Mouse (Mus musculus): Measurements from ENCODE around the gene Gm42372.

DNA sequence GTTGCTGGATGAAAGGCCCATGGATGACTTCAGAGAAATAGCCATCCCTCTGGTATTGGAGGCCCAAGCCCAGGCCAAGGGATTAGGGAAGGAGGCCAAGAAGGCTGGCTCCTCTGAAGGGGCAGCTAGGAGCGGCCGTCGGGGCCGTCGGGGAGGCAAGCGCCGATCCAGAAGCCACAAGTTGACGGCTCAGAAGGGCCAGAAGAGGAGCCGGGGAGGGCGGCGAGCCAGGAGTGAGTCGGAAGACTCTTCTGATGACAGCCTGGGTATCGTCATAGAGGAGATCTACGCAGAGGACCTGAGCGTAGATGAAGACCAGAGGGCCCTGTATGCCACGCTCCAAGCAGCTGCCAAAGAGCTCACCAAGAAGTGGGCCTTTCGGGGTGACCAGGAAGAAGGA is 37.5 kb upstream of the Gm42372 start:
- TF ChIP-seq CTCF (IDR thresholded peaks at IDR 0.05 in 2 of 3, conservative IDR thresholded peaks at IDR 0.05 in 1 of 3; ENCODE audit: control insufficient read depth in 1 of 3, insufficient read depth in 1 of 3, low read depth in 2 of 3, low read length in 3 of 3, poor library complexity in 1 of 3, severe bottlenecking in 1 of 3) (no peak), MYB (IDR thresholded peaks at IDR 0.05; ENCODE audit: low read depth, low read length) (no peak), POLR2A (IDR thresholded peaks at IDR 0.05; ENCODE audit: control insufficient read depth in 1 of 2, insufficient read depth in 1 of 2, low read depth in 1 of 2, low read length in 2 of 2, poor library complexity in 1 of 2) (no peak), E2F4 (IDR thresholded peaks at IDR 0.05; ENCODE audit: borderline replicate concordance, low read depth, low read length) (no peak), USF2 (IDR thresholded peaks at IDR 0.05; ENCODE audit: borderline replicate concordance in 1 of 2, insufficient read depth in 1 of 2, low read depth in 1 of 2, low read length in 2 of 2) (no peak), USF1 (IDR thresholded peaks at IDR 0.05; ENCODE audit: low read depth, low read length) (no peak), GATA1 (IDR thresholded peaks at IDR 0.05; ENCODE audit: low read depth, low read length) (no peak), ZC3H11A (IDR thresholded peaks at IDR 0.05; ENCODE audit: low read depth, low read length) (no peak), ZKSCAN1 (IDR thresholded peaks at IDR 0.05; ENCODE audit: low read depth, low read length) (no peak), EP300 (IDR thresholded peaks at IDR 0.05; ENCODE audit: low read depth in 1 of 2, low read length in 2 of 2) (no peak), UBTF (IDR thresholded peaks at IDR 0.05; ENCODE audit: borderline replicate concordance, insufficient read depth, low read depth, low read length) (no peak), RCOR1 (IDR thresholded peaks at IDR 0.05; ENCODE audit: low read depth, low read length) (no peak)

Data from MEL (cell line).